17 mouse cellular contexts compared by ENCODE assay signal in genomic region chr14:67123300-67123699, GRCm38 (mm10).
DNase-seq lines count a peak whose midpoint lies in the region; ATAC-seq lines count a peak whose summit lies in the region.
"Had no signal": no experiment of that assay in that cellular context is flagged by ENCODE, and none has a peak within 500 bp of the region (broad histone marks: within the 10 kb centered on the region; RNA-seq: fewer than 3 reads in every experiment).

No protein-coding gene starts in this region.

- H3K27me3 ChIP-seq in intestine, embryonic 16.5 days (replicated peaks; ENCODE audit: control insufficient read depth, insufficient read depth, low read length) = 0 out of 2 replicates have a peak, but pooled peaks cover 3% of the 10 kb centered on the region
- H3K27me3 ChIP-seq: lung, embryonic 15.5 days; neural tube, embryonic 12.5 days had no signal

- 80% methylated on average over 7 of the region's 7 CpGs for WGBS in intestine, embryonic 16.5 days

- H3K27ac ChIP-seq in intestine, embryonic 16.5 days (ENCODE audit: low read length) = no peak overlapping the region
- H3K27ac ChIP-seq: forebrain, embryonic 10.5 days; liver, embryonic 14.5 days; lung, embryonic 15.5 days; neural tube, embryonic 12.5 days had no signal

- H3K9ac ChIP-seq in intestine, embryonic 16.5 days (ENCODE audit: low read depth, low read length) = no peak overlapping the region
- H3K9ac ChIP-seq: liver, embryonic 14.5 days; lung, embryonic 15.5 days; neural tube, embryonic 12.5 days had no signal

- ATAC-seq in frontal cortex, adult (ENCODE audit: low TSS enrichment) = peak; percentile 45
- no peak for ATAC-seq in intestine, embryonic 16.5 days

- H3K4me1 ChIP-seq in intestine, embryonic 16.5 days (ENCODE audit: control insufficient read depth, insufficient read depth, low read length) = no peaks in the 10 kb centered on the region
- H3K4me1 ChIP-seq: lung, embryonic 15.5 days; neural tube, embryonic 12.5 days had no signal

- intact Hi-C loops in left cerebral cortex, postnatal 10 days (cut with DNase I) = no loop called here
- intact Hi-C loops in heart, postnatal 36 days (cut with DNase I) = no loop called here

- H3K36me3 ChIP-seq in intestine, embryonic 16.5 days (ENCODE audit: control insufficient read depth, insufficient read depth, low read length) = no peaks in the 10 kb centered on the region
- H3K36me3 ChIP-seq: forebrain, embryonic 10.5 days; lung, embryonic 15.5 days; neural tube, embryonic 12.5 days had no signal

- no peaks in the 10 kb centered on the region for H3K9me3 ChIP-seq in intestine, embryonic 16.5 days (ENCODE audit: control insufficient read depth, low read length)
- H3K9me3 ChIP-seq: forebrain, embryonic 10.5 days; lung, embryonic 15.5 days; neural tube, embryonic 12.5 days had no signal

- no peak overlapping the region for H3K4me2 ChIP-seq in intestine, embryonic 16.5 days (ENCODE audit: low read depth, low read length)
- H3K4me2 ChIP-seq: lung, embryonic 15.5 days; neural tube, embryonic 12.5 days had no signal

- H3K4me3 ChIP-seq in intestine, embryonic 16.5 days (ENCODE audit: low read length) = no peak overlapping the region
- H3K4me3 ChIP-seq: forebrain, embryonic 10.5 days; lung, embryonic 15.5 days; neural tube, embryonic 12.5 days had no signal

- DNase-seq in layer of hippocampus, adult 8-10 months (ENCODE audit: low spot score in 2 of 2) = peak; percentile 46 to 66
- DNase-seq in layer of hippocampus, adult 9-10 months (ENCODE audit: low spot score) = no peak
- peak; percentile 54 to 80 for DNase-seq in left cerebral cortex, postnatal 10 days (ENCODE audit: extremely low spot score in 1 of 2, low spot score in 2 of 2)
- peak; percentile 59 for DNase-seq in right cerebral cortex, postnatal 25 days
- no peak for DNase-seq in heart, postnatal 36 days
- no peak for DNase-seq in cerebellum, postnatal 14 days
- DNase-seq: cerebellum, postnatal 25 days; kidney, adult 2 months; kidney, postnatal 10 days; lung, postnatal 4 days; thymus, postnatal 14 days had no signal

Comparison
In these comparisons a context has a peak if more than half of its experiments do, and no peak if none do; other contexts are left out.
1. DNase-seq: peak in layer of hippocampus, adult 8-10 months (2 of 2), left cerebral cortex, postnatal 10 days (2 of 2) and right cerebral cortex, postnatal 25 days (single experiment); none in layer of hippocampus, adult 9-10 months (single experiment), heart, postnatal 36 days (0 of 2) and cerebellum, postnatal 14 days (0 of 2).